Mouse (Mus musculus) heart, postnatal 25 days (tissue): ENCODE measurements around the gene Zdhhc8. TPM values are rescaled to one million over a fixed set of nuclear protein-coding genes. Genes with fewer than 3 reads are reported as not detected.
"Not testable (repeated sequence)": the region's sequence is repeated elsewhere in the genome, so short reads cannot be mapped to it uniquely, and the experiment has no call there.

Experiments used
- DNase-seq: peaks from one replicate; pipeline ENCODE4 v3.0.0; 2022; ENCODE audit warnings: low spot score
- intact Hi-C: fragments of 180-260 bp; cut with DNase I; formaldehyde crosslinking; loops from one replicate; pipeline ENCODE4 v1.15.1; 2025
- total RNA-seq, 2 experiments: library from RNA; stranded (reverse); gene quantifications; 2 replicates each; pipeline ENCODE4 v1.2.3; 2021

Zdhhc8 gene
- total RNA-seq, 2 experiments from 2014 or later, result 22.4 to 24.1 TPM

GRCm38 (mm10) chr16:18203430-18204091, 31.4 kb downstream of the Zdhhc8 start:
- intact Hi-C loops, result no loop called here
- DNase-seq, result no peak

DNA sequence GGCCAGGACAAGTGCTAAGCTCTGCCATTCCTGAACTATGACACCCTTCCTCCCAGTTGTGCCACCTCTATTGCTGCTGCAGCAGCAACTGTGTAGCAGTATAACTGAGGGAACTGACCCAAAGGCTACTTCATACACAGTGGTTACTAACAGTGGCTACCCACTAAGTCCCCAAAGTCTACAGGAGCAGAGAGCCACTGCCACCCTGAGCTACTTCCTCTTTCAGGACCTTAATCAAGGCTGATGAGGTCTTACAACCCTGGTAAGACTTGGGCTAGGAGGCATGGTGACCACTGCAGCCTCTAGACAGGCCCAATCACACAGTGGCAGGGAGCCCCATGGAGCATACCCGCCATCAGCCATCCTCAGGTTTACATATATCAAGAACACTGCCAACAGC, 32.9 kb downstream of the Zdhhc8 start:
- intact Hi-C loops, result no loop called here
- DNase-seq, result no peak

GRCm38 (mm10) chr16:18201620-18202019, 33.3 kb downstream of the Zdhhc8 start:
- DNase-seq, result no peak
- intact Hi-C loops, result no loop called here

DNA sequence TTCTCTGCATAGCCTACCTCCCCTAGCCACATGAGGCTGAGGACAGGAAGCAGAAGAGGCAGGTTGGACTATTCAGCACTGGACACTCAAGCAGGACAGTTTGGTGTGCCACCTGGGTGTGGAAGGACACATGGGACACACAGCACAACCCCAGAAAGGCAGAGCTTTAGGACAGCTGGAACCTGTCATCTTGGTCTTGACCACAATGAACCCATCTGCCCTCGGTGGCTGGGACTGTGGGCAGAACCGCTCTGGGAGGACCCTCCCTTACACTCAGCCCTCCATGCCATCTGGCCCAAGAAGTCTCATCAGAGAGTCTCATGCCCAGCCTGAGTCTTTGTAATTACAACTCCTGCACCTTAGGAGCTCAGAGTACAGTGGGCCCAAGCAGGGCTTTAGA, 34.9 kb downstream of the Zdhhc8 start:
- intact Hi-C loops, result no loop called here
- no peak for DNase-seq

DNA sequence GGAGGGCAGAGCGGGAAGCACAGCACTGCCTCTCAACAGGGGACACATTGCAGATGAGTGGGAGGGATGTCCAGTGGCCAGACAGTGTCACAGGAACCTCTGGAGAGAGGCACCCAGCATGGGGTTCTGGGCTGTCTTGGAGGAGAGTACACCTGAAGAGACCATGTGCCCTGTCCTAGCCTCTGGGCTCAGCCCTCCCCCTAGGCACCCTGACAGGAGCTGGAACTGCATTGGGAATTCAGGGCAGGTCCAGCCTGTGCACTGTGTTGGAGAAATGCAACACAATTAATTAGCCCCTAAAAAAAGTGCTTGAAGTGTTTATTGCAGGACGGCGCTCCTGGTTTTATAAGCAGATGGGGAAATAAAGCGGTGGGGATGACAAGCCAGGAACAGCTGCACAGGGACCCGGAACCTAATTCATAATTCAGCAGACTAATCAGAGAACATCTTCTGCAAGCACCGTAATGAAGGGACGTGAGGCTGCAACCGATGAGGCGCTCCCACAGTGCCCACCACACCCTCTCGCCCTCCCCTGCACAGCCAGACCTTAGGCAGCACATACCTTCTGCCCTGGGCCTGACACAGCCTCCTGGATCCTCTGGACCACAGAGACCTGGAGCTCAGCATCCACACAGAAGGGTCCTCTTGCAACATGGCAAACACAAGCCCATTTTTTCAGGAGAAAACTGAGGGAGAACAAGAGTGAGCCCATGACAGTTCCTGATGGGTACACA, 36.4 kb downstream of the Zdhhc8 start:
- DNase-seq, result no peak
- intact Hi-C loops, result no loop called here

GRCm38 (mm10) chr16:18197881-18198280, 37.1 kb downstream of the Zdhhc8 start:
- intact Hi-C loops, result no loop called here
- DNase-seq, result no peak

- DNase-seq, intact Hi-C loops: not testable (repeated sequence)
These were observed 39.4 kb downstream of the Zdhhc8 start for GRCm38 (mm10) chr16:18195561-18195960.

GRCm38 (mm10) chr16:18195068-18195467, 39.9 kb downstream of the Zdhhc8 start:
- DNase-seq, result no peak
- intact Hi-C loops, result no loop called here

GRCm38 (mm10) chr16:18194208-18194985, 40.5 kb downstream of the Zdhhc8 start:
- intact Hi-C loops, result no loop called here
- DNase-seq, result no peak

- DNase-seq, result no peak
- intact Hi-C loops, result no loop called here
These were observed 43.9 kb downstream of the Zdhhc8 start for GRCm38 (mm10) chr16:18191006-18191405.

DNA sequence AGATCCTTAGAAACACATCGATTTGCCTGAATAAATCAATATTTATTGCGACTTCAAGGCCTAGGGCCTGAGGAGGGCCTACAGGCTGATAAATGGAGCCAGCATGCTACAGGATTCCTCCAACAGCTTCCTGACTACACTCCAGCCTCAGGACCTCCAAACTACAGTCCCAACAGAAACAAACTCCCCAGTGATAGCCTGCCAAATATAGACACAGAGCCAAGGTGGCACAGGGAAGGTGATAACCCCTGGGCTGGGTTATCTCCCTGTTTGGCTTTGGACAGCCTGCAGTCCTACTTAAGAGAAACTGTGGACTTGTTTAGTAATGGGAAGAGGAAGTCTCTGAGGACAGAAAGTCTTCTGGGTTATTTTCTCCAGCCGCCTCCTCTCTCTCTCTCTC, 47.7 kb downstream of the Zdhhc8 start:
- no peak for DNase-seq
- intact Hi-C loops, result no loop called here

DNA sequence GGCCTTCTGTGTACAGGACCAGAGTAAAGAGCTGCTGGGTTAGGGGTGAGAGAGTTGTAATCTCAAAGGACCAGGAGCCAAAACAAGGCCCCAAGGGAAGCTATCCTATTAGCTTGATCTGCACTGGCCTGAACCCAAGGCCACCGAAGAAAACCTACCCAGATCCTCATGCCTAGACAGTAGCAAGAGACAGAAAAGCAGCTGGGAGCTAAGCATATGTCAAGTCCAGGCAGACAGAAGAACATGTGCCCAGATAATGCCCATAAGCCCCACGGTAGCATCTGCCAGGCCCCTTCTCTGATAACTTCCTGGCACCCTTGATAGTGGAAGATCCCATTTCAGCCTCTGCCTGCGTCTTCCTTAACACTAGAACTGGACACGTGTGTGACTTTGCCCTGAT, 48.1 kb downstream of the Zdhhc8 start:
- intact Hi-C loops, result no loop called here
- DNase-seq, result no peak

DNA sequence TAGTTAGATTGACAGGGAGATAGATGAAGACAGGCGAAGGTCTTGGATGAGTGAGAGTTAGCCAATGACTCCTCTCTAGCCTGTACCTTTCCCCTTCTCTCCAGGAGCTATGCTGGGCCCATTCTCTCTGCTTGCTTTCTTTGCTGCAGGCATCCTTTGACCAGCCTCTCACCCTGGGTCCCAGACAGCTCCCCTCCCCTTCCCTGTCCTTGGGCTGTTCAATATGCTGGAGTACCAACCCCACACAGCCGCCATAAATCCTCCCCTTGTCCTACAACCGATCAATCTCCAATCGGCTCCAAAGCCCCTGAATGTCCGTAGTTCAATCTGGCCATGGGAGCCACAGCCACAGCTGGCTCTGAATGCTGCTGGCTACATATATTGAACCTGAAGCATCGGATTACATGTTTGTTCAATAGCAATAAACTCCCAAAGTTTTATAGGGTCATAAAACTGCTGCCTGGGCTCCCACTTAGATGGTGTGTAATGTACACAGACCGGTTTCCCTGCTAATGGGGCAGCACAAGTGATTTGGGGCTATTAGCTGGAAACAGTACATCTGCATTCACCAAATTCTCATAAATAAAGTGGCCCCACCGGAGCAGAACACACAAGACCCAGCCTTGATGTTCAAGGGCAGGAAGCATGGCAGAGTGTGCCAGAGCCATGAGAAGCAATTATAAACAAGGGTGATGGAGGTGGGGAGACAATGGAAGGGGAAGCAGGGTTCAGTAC, 49.1 kb downstream of the Zdhhc8 start:
- DNase-seq, result no peak
- intact Hi-C loops, result no loop called here

DNA sequence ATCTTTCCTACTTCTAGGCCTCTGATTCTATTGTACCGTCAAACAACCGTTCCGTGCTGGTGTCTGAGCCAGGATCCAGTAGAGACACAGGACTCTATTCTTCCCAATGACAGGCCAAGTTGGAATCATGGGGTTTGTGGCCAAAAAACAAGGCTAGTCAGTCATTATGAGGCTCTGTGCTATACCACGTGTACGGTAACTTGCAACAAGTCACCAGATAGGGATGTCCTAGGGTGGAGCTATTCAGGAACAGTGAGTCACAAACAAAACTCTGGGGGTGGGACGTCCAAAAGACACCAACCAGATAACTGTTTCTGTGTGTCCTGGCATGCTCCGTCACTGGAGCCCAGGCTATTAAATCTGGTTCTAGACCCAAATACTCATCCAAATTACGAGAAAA, 52.2 kb downstream of the Zdhhc8 start:
- intact Hi-C loops, result no loop called here
- no peak for DNase-seq

- no peak for DNase-seq
- intact Hi-C loops, result no loop called here
These were observed 53.5 kb downstream of the Zdhhc8 start for GRCm38 (mm10) chr16:18181398-18181797.

- intact Hi-C loops, result no loop called here
- DNase-seq, result no peak
These were observed 55.3 kb downstream of the Zdhhc8 start for GRCm38 (mm10) chr16:18179591-18179990.

DNA sequence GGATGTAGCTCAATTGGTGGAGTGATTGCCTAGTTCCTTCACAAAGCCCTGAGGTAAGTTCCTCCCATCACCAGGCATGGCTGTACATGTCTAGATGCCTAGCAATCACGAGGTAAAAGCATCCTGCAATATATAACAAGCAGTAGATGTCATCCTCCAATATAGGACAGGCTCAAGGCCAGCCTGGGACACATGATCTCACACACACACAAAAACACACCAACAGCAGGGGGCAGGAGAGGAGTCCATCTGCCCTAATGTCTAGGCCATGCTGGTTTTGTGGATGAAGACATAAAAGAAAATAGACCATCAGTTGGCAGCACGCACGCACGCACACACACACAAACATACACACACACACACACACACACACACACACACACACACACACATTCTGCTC, 58.2 kb downstream of the Zdhhc8 start:
- no peak for DNase-seq
- intact Hi-C loops, result no loop called here

- DNase-seq, result no peak
- intact Hi-C loops, result no loop called here
These were observed 59.0 kb downstream of the Zdhhc8 start for GRCm38 (mm10) chr16:18175817-18176541.

DNA sequence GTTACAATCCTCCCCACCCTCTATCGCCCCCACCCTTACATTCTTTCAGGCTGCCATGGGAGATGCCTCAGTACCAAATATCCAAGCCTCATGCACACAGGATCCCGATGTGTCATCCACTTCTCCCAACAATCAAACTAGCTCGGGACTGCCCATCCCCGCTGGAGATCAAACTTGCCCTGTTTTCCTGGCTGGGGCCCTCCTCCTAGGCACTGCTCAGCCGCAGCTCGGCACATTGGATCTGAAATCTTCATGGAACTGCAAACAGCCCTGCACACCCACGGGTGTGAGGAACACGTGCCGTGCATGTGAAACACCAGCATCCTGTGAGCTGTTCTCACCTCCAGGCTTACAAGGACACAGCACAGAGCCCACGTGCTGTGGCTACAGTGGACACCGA, 61.1 kb downstream of the Zdhhc8 start:
- intact Hi-C loops, result loop anchor here (1.0 to 2.0 kb wide), 3 partner anchors 37 to 65 kb away; no protein-coding TSS in a partner anchor
- no peak for DNase-seq

- intact Hi-C loops, result loop anchor here (1.0 to 2.0 kb wide), 3 partner anchors 38 to 65 kb away; no protein-coding TSS in a partner anchor
- DNase-seq, result no peak
These were observed 61.7 kb downstream of the Zdhhc8 start for GRCm38 (mm10) chr16:18173231-18173630.
